Mouse (Mus musculus) ES-E14 (cell line): Measurements from ENCODE around the gene Ccdc7a.

Experiments used
- CHD2 ChIP-seq: IDR thresholded peaks from 2 replicates; pipeline ENCODE4 v1.6.1; 2014; ENCODE audit warnings: mild to moderate bottlenecking, low read depth, low read length, inconsistent platforms
- HCFC1 ChIP-seq: IDR thresholded peaks from 2 replicates; pipeline ENCODE4 v1.6.1; 2012; ENCODE audit warnings: low read length, inconsistent platforms, borderline replicate concordance; ENCODE audit not compliant: insufficient read depth
- ZNF384 ChIP-seq: IDR thresholded peaks from 2 replicates; pipeline ENCODE4 v1.6.1; 2012; ENCODE audit warnings: low read depth, low read length, inconsistent platforms

DNA sequence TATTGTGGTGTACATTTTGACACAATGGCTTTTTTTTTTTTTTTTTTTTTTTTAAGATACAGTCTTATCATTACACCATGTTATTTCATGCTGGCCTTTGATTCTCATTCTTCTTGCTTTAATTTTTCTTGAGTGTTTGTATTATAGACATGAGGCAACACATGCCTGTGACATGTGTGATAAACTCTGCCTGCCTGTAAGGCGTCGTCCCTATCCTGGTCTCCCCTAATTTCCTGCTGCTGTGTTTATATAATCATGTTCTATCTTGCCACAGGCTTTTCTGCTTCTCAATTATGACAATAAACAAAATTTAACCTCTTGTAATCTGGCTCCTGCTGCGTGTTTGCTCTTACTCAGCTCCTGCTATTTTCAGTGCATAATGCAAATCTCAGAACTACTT, 367.4 kb downstream of the Ccdc7a start:
- TF ChIP-seq HCFC1 (no peak), CHD2 (no peak), ZNF384 (no peak)
